Mouse (Mus musculus) small intestine, adult 2 months (tissue): ENCODE measurements at regions not wholly inside any gene's neighbourhood (a gene's known extent, or its start where the extent isn't known, plus 50 kb on each side); places are given as distances from the start of the nearest gene placed in this dataset.
A peak's percentile ranks its signal among the peaks of the same experiment; 100 is the strongest.

Source experiments
- H3K27ac ChIP-seq: fragments of 200-500 bp; 2 replicates; pipeline ENCODE4 v1.5.1; 2012; ENCODE audit warnings: low read depth, low read length, control low read depth, inconsistent platforms; ENCODE audit not compliant: insufficient read depth
- H3K27me3 ChIP-seq: fragments of 200-500 bp; 2 replicates; pipeline ENCODE4 v1.6.1; 2012; ENCODE audit warnings: mild to moderate bottlenecking, moderate library complexity, low read length, inconsistent platforms; ENCODE audit not compliant: control insufficient read depth, insufficient read depth
- H3K36me3 ChIP-seq: fragments of 200-500 bp; 2 replicates; pipeline ENCODE4 v1.6.1; 2012; ENCODE audit warnings: mild to moderate bottlenecking, low read length, control low read depth, inconsistent platforms; ENCODE audit not compliant: control insufficient read depth, insufficient read depth
- H3K4me1 ChIP-seq: fragments of 200-500 bp; 2 replicates; pipeline ENCODE4 v1.6.1; 2012; ENCODE audit warnings: low read length, inconsistent platforms, mixed read lengths; ENCODE audit not compliant: control insufficient read depth, insufficient read depth, insufficient read length
- H3K4me3 ChIP-seq: fragments of 200-500 bp; 2 replicates; pipeline ENCODE4 v1.5.1; 2012; ENCODE audit warnings: low read depth, mild to moderate bottlenecking, control low read depth, inconsistent platforms, low read length, moderate library complexity
- CTCF ChIP-seq: fragments of 200-500 bp; IDR thresholded peaks from 2 replicates; pipeline ENCODE4 v1.5.1; 2012; ENCODE audit warnings: low read depth, mild to moderate bottlenecking, control low read depth, inconsistent platforms, low read length, moderate library complexity, mixed read lengths; ENCODE audit not compliant: insufficient replicate concordance, insufficient read length; ENCODE audit errors: extremely low read depth
- POLR2A ChIP-seq: fragments of 200-500 bp; IDR thresholded peaks from 2 replicates; pipeline ENCODE4 v1.6.1; 2012; ENCODE audit warnings: low read depth, mild to moderate bottlenecking, control low read depth, inconsistent platforms, low read length, moderate library complexity
- WGBS: fragments of 180-500 bp; shearing (Covaris S2); methylation state at CpG from one replicate; pipeline ENCODE4 v1.1.7; 2018; 5-methylcytosine and 5-hydroxymethylcytosine counted together

GRCm38 (mm10) chr4:55619891-55620290 lies 87.6 kb upstream of the Klf4 start:
- 62% methylated on average over 3 of the region's 3 CpGs for WGBS

DNA sequence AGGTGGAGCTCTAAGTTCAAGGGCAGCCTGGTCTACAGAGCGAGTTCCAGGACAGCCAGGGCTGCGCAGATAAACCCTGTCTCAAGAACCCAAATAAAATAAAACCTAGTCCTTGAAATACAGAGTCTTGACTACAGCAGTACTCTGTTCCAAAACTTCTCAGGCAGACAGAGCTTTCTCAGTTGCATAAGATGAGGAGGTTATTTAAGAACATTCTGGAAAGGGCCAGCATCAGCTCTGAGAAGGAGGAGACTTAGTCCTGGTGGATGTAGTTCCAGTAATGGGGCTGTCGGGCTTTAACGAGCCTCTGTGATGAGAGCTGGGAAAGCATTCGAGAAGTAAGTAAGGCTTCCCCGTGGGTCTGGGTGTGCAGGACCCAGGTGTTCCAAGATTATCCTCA lies 83.5 kb upstream of the Klf4 start:
- WGBS, result 80% methylated on average over 6 of the region's 6 CpGs
- peaks cover 20% of the 10 kb centered on the region; the same call in 1 of the 2 replicates for H3K4me1 ChIP-seq
- H3K27me3 ChIP-seq, result no peaks in the 10 kb centered on the region

More at GRCm38 (mm10) chr4:55619891-55620290, 87.6 kb upstream of the Klf4 start:
- TF ChIP-seq POLR2A, result no peak
- no peak for TF ChIP-seq CTCF
- no peak overlapping the region for H3K27ac ChIP-seq
- H3K4me3 ChIP-seq, result no peak overlapping the region
- H3K27me3 ChIP-seq, result no peaks in the 10 kb centered on the region
- peaks cover 8% of the 10 kb centered on the region; the same call in 1 of the 2 replicates for H3K4me1 ChIP-seq
- H3K36me3 ChIP-seq, result no peaks in the 10 kb centered on the region

GRCm38 (mm10) chr4:55613523-55613922 lies 81.3 kb upstream of the Klf4 start:
- WGBS, result 40% methylated on average over 3 of the region's 3 CpGs
- TF ChIP-seq POLR2A, result no peak
- no peak for TF ChIP-seq CTCF
- Histone ChIP-seq H3K4me3 (no peak overlapping the region), H3K36me3 (no peaks in the 10 kb centered on the region), H3K27ac (peak overlapping the region; percentile 75), H3K27me3 (no peaks in the 10 kb centered on the region), H3K4me1 (peaks cover 26% of the 10 kb centered on the region; the same call in 1 of the 2 replicates)

More for the DNA sequence above, 83.5 kb upstream of the Klf4 start:
- TF ChIP-seq CTCF, result no peak
- TF ChIP-seq POLR2A, result no peak
- H3K4me3 ChIP-seq, result no peak overlapping the region
- H3K27ac ChIP-seq, result no peak overlapping the region
- no peaks in the 10 kb centered on the region for H3K36me3 ChIP-seq

DNA sequence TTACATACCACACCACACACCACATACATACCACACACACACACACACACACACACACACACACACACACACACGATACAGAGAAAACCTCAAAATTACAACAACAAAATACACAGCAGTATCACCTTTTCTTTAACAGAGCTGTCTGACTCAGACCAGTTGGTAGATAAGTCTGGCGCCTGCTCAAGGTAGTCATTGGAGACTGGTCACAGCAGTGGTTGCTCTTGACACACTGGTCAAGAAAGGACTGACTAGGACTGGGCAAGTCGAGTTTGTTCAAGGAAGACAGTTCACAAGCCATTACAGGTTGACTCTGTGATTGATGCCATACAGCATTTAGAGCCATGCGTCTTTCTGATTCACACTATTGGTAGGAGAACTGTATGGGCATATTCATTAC lies 78.7 kb upstream of the Klf4 start:
- peaks cover 39% of the 10 kb centered on the region; the same call in 1 of the 2 replicates for H3K4me1 ChIP-seq
- H3K27me3 ChIP-seq, result no peaks in the 10 kb centered on the region
- no peak overlapping the region for H3K4me3 ChIP-seq
- 0 out of 2 replicates have a peak overlapping the region, but pooled peaks have one; percentile 18 for H3K27ac ChIP-seq
- TF ChIP-seq POLR2A (no peak), CTCF (no peak)
- H3K36me3 ChIP-seq, result no peaks in the 10 kb centered on the region
- WGBS, result 77% methylated on average over 4 of the region's 4 CpGs

DNA sequence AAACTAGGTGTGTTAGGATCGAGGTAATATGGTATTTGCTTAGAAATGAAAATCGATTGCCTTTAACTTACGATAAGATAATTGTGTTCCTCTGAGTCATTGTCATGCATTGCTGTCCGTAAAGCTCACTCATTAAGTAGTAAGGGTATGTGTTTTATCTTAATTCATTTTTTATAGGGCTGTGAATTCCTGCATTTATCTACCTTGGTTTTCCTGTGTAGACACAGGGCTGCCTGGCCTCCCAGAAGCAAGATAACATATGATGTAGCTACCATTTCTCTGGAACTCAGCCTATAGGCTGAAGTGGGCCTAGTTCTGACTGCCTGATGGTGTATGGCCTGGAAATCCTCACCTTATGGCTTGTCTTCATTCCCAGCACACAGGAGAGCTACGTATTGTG lies 76.9 kb upstream of the Klf4 start:
- no peaks in the 10 kb centered on the region for H3K36me3 ChIP-seq
- peak overlapping the region; percentile 80 for H3K27ac ChIP-seq
- H3K4me3 ChIP-seq, result no peak overlapping the region
- peaks cover 44% of the 10 kb centered on the region; the same call in 1 of the 2 replicates for H3K4me1 ChIP-seq
- TF ChIP-seq POLR2A, result no peak
- TF ChIP-seq CTCF, result no peak
- WGBS, result 32% methylated on average over 5 of the region's 5 CpGs
- H3K27me3 ChIP-seq, result no peaks in the 10 kb centered on the region

DNA sequence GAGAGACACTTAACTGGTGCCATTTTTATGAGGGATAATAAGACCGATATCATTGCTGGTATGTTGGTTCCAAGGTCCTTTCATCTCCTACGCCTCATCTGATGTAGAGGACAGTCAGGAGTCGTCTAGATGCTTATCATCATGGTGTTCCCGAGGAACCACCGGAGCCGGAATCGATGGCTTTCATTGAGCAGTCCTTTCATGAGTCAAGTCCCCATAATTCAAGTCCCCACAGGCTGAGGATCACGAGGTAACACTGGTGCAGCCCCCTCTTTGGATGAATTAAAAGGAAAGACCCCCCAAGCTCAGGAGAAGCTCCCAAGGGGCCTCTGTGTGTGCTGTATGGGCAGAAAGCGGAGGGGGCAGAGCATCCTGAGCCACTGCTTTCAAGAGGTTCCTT lies 73.3 kb upstream of the Klf4 start:
- no peaks in the 10 kb centered on the region for H3K27me3 ChIP-seq
- WGBS, result 49% methylated on average over 9 of the region's 9 CpGs
- H3K36me3 ChIP-seq, result no peaks in the 10 kb centered on the region
- peak overlapping the region; percentile 86 for H3K27ac ChIP-seq
- peaks cover 37% of the 10 kb centered on the region; the same call in 1 of the 2 replicates for H3K4me1 ChIP-seq
- no peak for TF ChIP-seq POLR2A
- no peak for TF ChIP-seq CTCF
- H3K4me3 ChIP-seq, result peak overlapping the region; percentile 23; the same call in 1 of the 2 replicates

- TF ChIP-seq POLR2A, result peak; percentile 14; the same call in 1 of the 2 replicates
- no peak for TF ChIP-seq CTCF
- Histone ChIP-seq H3K4me1 (peaks cover 37% of the 10 kb centered on the region; the same call in 1 of the 2 replicates), H3K4me3 (peak overlapping the region; percentile 23; the same call in 1 of the 2 replicates), H3K27ac (peak overlapping the region; percentile 90), H3K36me3 (no peaks in the 10 kb centered on the region), H3K27me3 (no peaks in the 10 kb centered on the region)
- WGBS, result 17% methylated on average over 11 of the region's 11 CpGs
These were observed 72.6 kb upstream of the Klf4 start for GRCm38 (mm10) chr4:55604915-55605314.
